Mouse (Mus musculus) intestine, postnatal 0 days (tissue): ENCODE data around the gene Gm44973. TPM values are rescaled to one million over a fixed set of nuclear protein-coding genes. Genes with fewer than 3 reads are reported as not detected.
A peak's percentile ranks its signal among the peaks of the same experiment; 100 is the strongest.

Source experiments
- ATAC-seq: fragments of 200-750 bp; cut with Nextera tagmentation; 2 replicates; pipeline ENCODE4 v1.8.0; 2017; ENCODE audit warnings: mild to moderate bottlenecking, moderate TSS enrichment, moderate library complexity
- H3K27ac ChIP-seq: fragments of 300-500 bp; sonication (generic); 2 replicates; pipeline ENCODE4 v1.5.1; 2014; ENCODE audit warnings: mild to moderate bottlenecking, low read depth, low read length, moderate library complexity
- H3K27me3 ChIP-seq: fragments of 300-500 bp; sonication (generic); replicated peaks from 2 replicates; pipeline ENCODE4 v1.6.1; 2014; ENCODE audit warnings: low read length, mixed read lengths; ENCODE audit not compliant: control insufficient read depth, insufficient read depth
- H3K36me3 ChIP-seq: fragments of 300-500 bp; sonication (generic); 2 replicates; pipeline ENCODE4 v1.6.1; 2014; ENCODE audit warnings: mild to moderate bottlenecking, moderate library complexity; ENCODE audit not compliant: control insufficient read depth, insufficient read depth
- H3K4me1 ChIP-seq: fragments of 300-500 bp; sonication (generic); replicated peaks from 2 replicates; pipeline ENCODE4 v1.6.1; 2014; ENCODE audit warnings: antibody characterized with exemption, low read length, mixed read lengths; ENCODE audit not compliant: control insufficient read depth, insufficient read depth
- H3K4me2 ChIP-seq: fragments of 300-500 bp; sonication (generic); replicated peaks from 2 replicates; pipeline ENCODE4 v1.6.1; 2014; ENCODE audit warnings: low read depth, mild to moderate bottlenecking, moderate library complexity
- H3K4me3 ChIP-seq: fragments of 300-500 bp; sonication (generic); 2 replicates; pipeline ENCODE4 v1.5.1; 2014; ENCODE audit warnings: low read depth, low read length
- H3K9ac ChIP-seq: fragments of 300-500 bp; sonication (generic); 2 replicates; pipeline ENCODE4 v1.6.1; 2014; ENCODE audit warnings: mild to moderate bottlenecking, low read depth, low read length
- H3K9me3 ChIP-seq: fragments of 300-500 bp; sonication (generic); 2 replicates; pipeline ENCODE4 v1.6.1; 2016; ENCODE audit warnings: mixed run types; ENCODE audit not compliant: control insufficient read depth
- CTCF ChIP-seq: sonication (generic); IDR thresholded peaks from 2 replicates; pipeline ENCODE4 v1.5.1; 2016; ENCODE audit warnings: low read depth, mild to moderate bottlenecking, control low read depth, antibody characterized with exemption, moderate library complexity
- WGBS: fragments of 180-500 bp; shearing (Covaris S2); extraction: QIAGEN DNeasy Blood & Tissue Kit; methylation state at CpG from one replicate; pipeline ENCODE4 v1.1.7; 2014; 5-methylcytosine and 5-hydroxymethylcytosine counted together
- polyA plus RNA-seq: library from polyadenylated mRNA; unstranded; fragments of >200 nt; fragmentation: Nextera tagmentation; extraction: Ambion mirVana; gene quantifications from 2 replicates; pipeline ENCODE4 v1.2.1, GENCODE M21; 2015

The Gm44973 gene
- 4.4 and 4.7 TPM in 2 replicates for polyA plus RNA-seq

GRCm38 (mm10) chr7:5015118-5016001, at the start of gene Gm44973:
Gene Gm44973 (plus strand): TSS chr7:5015496.
- ATAC-seq = peak; percentile 75
- WGBS = under 1% methylated on average over 47 of the region's 76 CpGs
- H3K4me1 ChIP-seq = peaks cover 3% of the 10 kb centered on the region; the same call in 1 of the 2 replicates
- H3K36me3 ChIP-seq = peaks cover 35% of the 10 kb centered on the region
- peak within 1 kb of the TSS; percentile 83 for H3K9ac ChIP-seq
- peak within 1 kb of the TSS; percentile 60 for H3K4me3 ChIP-seq
- H3K4me2 ChIP-seq = peak within 1 kb of the TSS; percentile 82
- H3K9me3 ChIP-seq = no peaks in the 10 kb centered on the region
- no peak for TF ChIP-seq CTCF
- H3K27ac ChIP-seq = peak within 1 kb of the TSS; percentile 100
- no peaks in the 10 kb centered on the region for H3K27me3 ChIP-seq

DNA sequence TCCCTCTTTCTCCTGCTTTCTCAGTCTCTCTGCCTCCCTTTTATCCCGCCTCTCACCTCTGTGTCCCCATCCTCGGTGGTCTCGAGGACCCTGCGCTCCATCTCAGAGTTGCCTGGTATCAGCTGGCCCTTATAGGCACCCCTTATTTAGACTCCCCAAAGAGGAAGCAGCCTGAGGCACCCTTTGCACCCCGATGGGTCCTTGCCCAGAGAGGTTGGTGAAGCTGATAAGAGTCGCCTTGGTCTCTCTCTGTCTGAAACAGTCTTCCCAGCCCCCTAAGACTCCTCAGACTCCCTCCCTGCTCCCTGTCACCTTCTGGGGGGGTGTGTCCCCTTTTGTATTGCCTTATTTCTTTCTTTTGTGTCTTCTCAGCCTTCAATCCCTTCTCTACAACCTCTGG, 44.2 kb upstream of the Gm44973 start, which contains the start of gene Sbk3:
TSS of gene Sbk3 (minus strand) at position 101 of the 400 bp plus-strand sequence.
- Histone ChIP-seq H3K4me1 (no peaks in the 10 kb centered on the region), H3K27ac (no peak within 1 kb of the TSS), H3K9me3 (no peaks in the 10 kb centered on the region), H3K27me3 (no peaks in the 10 kb centered on the region), H3K4me2 (no peak within 1 kb of the TSS), H3K4me3 (no peak within 1 kb of the TSS), H3K36me3 (no peaks in the 10 kb centered on the region), H3K9ac (no peak within 1 kb of the TSS)
- ATAC-seq = no peak
- 30% methylated on average over 6 of the region's 6 CpGs for WGBS
- no peak for TF ChIP-seq CTCF

DNA sequence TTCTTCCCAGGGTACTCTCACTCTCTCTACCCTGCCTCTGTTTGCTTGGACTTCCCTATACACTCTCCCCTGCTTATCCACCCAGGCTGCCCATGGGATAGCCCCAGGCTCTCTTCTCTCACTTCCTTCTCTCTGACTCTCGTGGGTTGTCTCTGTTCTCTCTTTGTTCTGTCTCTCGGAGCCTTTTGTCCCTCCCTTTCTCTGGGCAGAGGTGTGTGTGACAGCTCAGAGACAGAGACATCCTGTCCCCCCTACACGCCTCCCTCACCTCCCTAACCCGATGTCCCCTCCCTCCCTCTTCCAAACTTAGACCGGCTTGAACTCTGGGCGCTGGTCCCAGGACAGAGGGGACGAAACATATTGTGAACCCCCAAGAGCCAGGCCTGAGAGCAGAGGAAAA, 43.6 kb upstream of the Gm44973 start:
- no peaks in the 10 kb centered on the region for H3K36me3 ChIP-seq
- 28% methylated on average over 7 of the region's 7 CpGs for WGBS
- no peak overlapping the region for H3K9ac ChIP-seq
- no peaks in the 10 kb centered on the region for H3K4me1 ChIP-seq
- H3K4me3 ChIP-seq = no peak overlapping the region
- H3K27ac ChIP-seq = no peak overlapping the region
- H3K9me3 ChIP-seq = peaks cover 2% of the 10 kb centered on the region; the same call in 1 of the 2 replicates
- TF ChIP-seq CTCF = no peak
- H3K27me3 ChIP-seq = no peaks in the 10 kb centered on the region
- ATAC-seq = no peak
- H3K4me2 ChIP-seq = no peak overlapping the region

- Histone ChIP-seq H3K9ac (no peak overlapping the region), H3K27ac (no peak overlapping the region), H3K4me3 (no peak overlapping the region), H3K9me3 (peaks cover 3% of the 10 kb centered on the region; the same call in 1 of the 2 replicates), H3K27me3 (no peaks in the 10 kb centered on the region), H3K4me1 (no peaks in the 10 kb centered on the region), H3K4me2 (no peak overlapping the region), H3K36me3 (no peaks in the 10 kb centered on the region)
- TF ChIP-seq CTCF = no peak
- no peak for ATAC-seq
- 64% methylated on average over 18 of the region's 18 CpGs for WGBS
Observed at GRCm38 (mm10) chr7:4972321-4973047, 42.8 kb upstream of the Gm44973 start.

- Histone ChIP-seq H3K9ac (no peak overlapping the region), H3K4me3 (no peak overlapping the region), H3K4me2 (no peak overlapping the region), H3K27ac (no peak overlapping the region), H3K36me3 (no peaks in the 10 kb centered on the region), H3K4me1 (no peaks in the 10 kb centered on the region), H3K9me3 (peaks cover 3% of the 10 kb centered on the region; the same call in 1 of the 2 replicates), H3K27me3 (no peaks in the 10 kb centered on the region)
- whole genome bisulfite sequencing = 51% methylated on average over 4 of the region's 4 CpGs
- no peak for TF ChIP-seq CTCF
- no peak for ATAC-seq
Observed at GRCm38 (mm10) chr7:4975455-4975854, 39.8 kb upstream of the Gm44973 start.

DNA sequence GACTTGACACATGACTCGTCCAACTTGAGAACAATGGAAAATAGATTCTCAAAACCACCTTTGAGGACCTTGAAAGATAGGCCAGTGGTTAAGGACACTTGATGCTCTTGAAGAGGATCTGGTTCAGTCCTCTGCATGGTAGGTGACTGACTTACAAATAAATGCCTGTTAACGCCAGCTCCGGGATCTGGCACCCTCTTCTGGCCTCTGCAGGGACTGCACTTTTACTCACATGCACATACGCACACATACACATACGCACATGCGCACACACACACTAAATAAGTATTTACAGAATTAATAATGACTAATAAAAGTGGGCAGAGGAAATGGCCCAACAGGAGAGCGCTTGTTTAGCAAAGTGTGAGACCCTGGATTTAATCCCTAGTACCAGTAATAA, 38.5 kb upstream of the Gm44973 start:
- Histone ChIP-seq H3K9ac (no peak overlapping the region), H3K27me3 (no peaks in the 10 kb centered on the region), H3K27ac (no peak overlapping the region), H3K4me1 (no peaks in the 10 kb centered on the region), H3K4me2 (no peak overlapping the region), H3K36me3 (no peaks in the 10 kb centered on the region), H3K9me3 (peaks cover 3% of the 10 kb centered on the region; the same call in 1 of the 2 replicates), H3K4me3 (no peak overlapping the region)
- no peak for ATAC-seq
- 91% methylated on average over 7 of the region's 7 CpGs for WGBS
- TF ChIP-seq CTCF = peak; percentile 38
